Mouse (Mus musculus): ENCODE measurements around the gene Ptn.

GRCm38 (mm10) chr6:36736763-36737162, 73.3 kb downstream of the Ptn start:
- TF ChIP-seq POLR2A (IDR thresholded peaks at IDR 0.05; ENCODE audit: borderline replicate concordance, low read depth, low read length) (no peak), CTCF (IDR thresholded peaks at IDR 0.05; ENCODE audit: low read depth, low read length) (no peak)

Data from bone marrow macrophage, adult 2 months (primary cell).